In the genomic region with DNA sequence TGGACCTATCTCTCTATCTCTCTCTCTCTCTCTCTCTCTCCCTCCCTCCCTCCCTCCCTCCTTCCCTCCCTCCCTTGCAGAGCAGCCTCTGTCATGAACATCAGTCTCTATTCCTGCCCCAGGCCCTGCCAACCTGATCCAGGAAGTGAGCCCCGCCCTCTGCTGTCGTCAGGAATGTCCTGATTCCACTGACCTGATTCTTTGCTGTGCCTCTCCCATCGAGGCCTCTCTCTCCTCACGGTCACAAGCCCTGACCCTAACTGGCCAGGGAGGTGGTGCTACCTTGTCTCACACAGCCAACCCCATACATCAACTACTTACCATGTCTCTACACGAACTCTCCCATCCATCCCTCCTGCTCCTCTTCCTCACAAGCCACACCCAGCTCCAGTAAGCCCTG, we compare ENCODE assay signal across 21 mouse cellular contexts. TPM values are rescaled to one million over a fixed set of nuclear protein-coding genes. Genes with fewer than 3 reads are reported as not detected.
DNase-seq lines count a peak whose midpoint lies in the region; ATAC-seq and TF ChIP-seq lines count a peak whose summit lies in the region.
"Had no signal": no experiment of that assay in that cellular context is flagged by ENCODE, and none has a peak within 500 bp of the region (broad histone marks: within the 10 kb centered on the region; RNA-seq: fewer than 3 reads in every experiment).

No protein-coding gene starts in this region.

- H3K9ac ChIP-seq in heart, embryonic 12.5 days: no peak overlapping the region
- H3K9ac ChIP-seq in stomach, embryonic 15.5 days: no peak overlapping the region
- no peak overlapping the region for H3K9ac ChIP-seq in kidney, embryonic 16.5 days (replicated peaks; ENCODE audit: low read length)
- H3K9ac ChIP-seq: heart, embryonic 13.5 days; liver, embryonic 14.5 days; neural tube, embryonic 13.5 days had no signal

- H3K4me1 ChIP-seq in heart, embryonic 12.5 days (replicated peaks): peaks cover 30% of the 10 kb centered on the region
- peaks cover 12% of the 10 kb centered on the region for H3K4me1 ChIP-seq in lung, adult 2 months (ENCODE audit: control insufficient read depth, insufficient read depth, low read length)
- H3K4me1 ChIP-seq in brown adipose tissue, adult 24 weeks (ENCODE audit: control insufficient read depth, insufficient read depth, insufficient read length, low read length): peaks cover 40% of the 10 kb centered on the region
- 0 out of 2 replicates have a peak, but pooled peaks cover 2% of the 10 kb centered on the region for H3K4me1 ChIP-seq in stomach, embryonic 15.5 days
- no peaks in the 10 kb centered on the region for H3K4me1 ChIP-seq in kidney, embryonic 16.5 days (ENCODE audit: insufficient read depth, low read length)
- H3K4me1 ChIP-seq: neural tube, embryonic 13.5 days had no signal

- ATAC-seq in heart, embryonic 12.5 days (ENCODE audit: insufficient number of reproducible peaks, low FRiP score): peak; percentile 33; the same call in 1 of the 2 replicates
- 0 out of 2 replicates have a peak, but pooled peaks have one; percentile 27 for ATAC-seq in stomach, embryonic 15.5 days (ENCODE audit: insufficient read depth, low FRiP score, low read depth)
- ATAC-seq in kidney, embryonic 16.5 days (ENCODE audit: low FRiP score, low TSS enrichment): no peak
- ATAC-seq: hindbrain, embryonic 16.5 days had no signal

- no peaks in the 10 kb centered on the region for H3K27me3 ChIP-seq in heart, embryonic 12.5 days (replicated peaks)
- no peaks in the 10 kb centered on the region for H3K27me3 ChIP-seq in stomach, embryonic 15.5 days (replicated peaks)
- H3K27me3 ChIP-seq in kidney, embryonic 16.5 days (ENCODE audit: insufficient read depth, low read length): no peaks in the 10 kb centered on the region
- H3K27me3 ChIP-seq: heart, embryonic 13.5 days; neural tube, embryonic 13.5 days had no signal

- H3K9me3 ChIP-seq in heart, embryonic 12.5 days (replicated peaks): no peaks in the 10 kb centered on the region
- no peaks in the 10 kb centered on the region for H3K9me3 ChIP-seq in stomach, embryonic 15.5 days
- no peaks in the 10 kb centered on the region for H3K9me3 ChIP-seq in kidney, embryonic 16.5 days (ENCODE audit: low read length)
- H3K9me3 ChIP-seq: forebrain, embryonic 10.5 days; heart, embryonic 13.5 days; neural tube, embryonic 13.5 days had no signal

- TF ChIP-seq POLR2A in lung, adult 2 months (IDR thresholded peaks at IDR 0.05; ENCODE audit: borderline replicate concordance, extremely low read depth, low read depth, low read length): no peak

- no peak for DNase-seq in heart, adult 8-10 months (ENCODE audit: low spot score)
- DNase-seq in lung, postnatal 10 days: peak; percentile 33
- DNase-seq in lung, adult 2 months: no peak
- DNase-seq: cerebellum, adult 2 months; cerebellum, postnatal 36 days; gastrocnemius, postnatal 25 days; kidney, adult 18-20 months; kidney, postnatal 10 days; left cerebral cortex, postnatal 4 days; midbrain, embryonic 14.5 days; right cerebral cortex, adult 18-20 months; thymus, postnatal 36 days had no signal

- 39% methylated on average over 5 of the region's 5 CpGs for WGBS in heart, embryonic 12.5 days
- 33% methylated on average over 5 of the region's 5 CpGs for WGBS in lung, adult 2 months
- 41% methylated on average over 5 of the region's 5 CpGs for WGBS in stomach, embryonic 15.5 days
- WGBS in kidney, embryonic 16.5 days: 60% methylated on average over 5 of the region's 5 CpGs

- H3K4me2 ChIP-seq in heart, embryonic 12.5 days: no peak overlapping the region
- no peak overlapping the region for H3K4me2 ChIP-seq in stomach, embryonic 15.5 days
- H3K4me2 ChIP-seq in kidney, embryonic 16.5 days (replicated peaks; ENCODE audit: low read depth, low read length): no peak overlapping the region
- H3K4me2 ChIP-seq: heart, embryonic 13.5 days; neural tube, embryonic 13.5 days had no signal

- no peaks in the 10 kb centered on the region for H3K36me3 ChIP-seq in heart, embryonic 12.5 days
- H3K36me3 ChIP-seq in stomach, embryonic 15.5 days: no peaks in the 10 kb centered on the region
- H3K36me3 ChIP-seq in kidney, embryonic 16.5 days (ENCODE audit: insufficient read depth, low read length): no peaks in the 10 kb centered on the region
- H3K36me3 ChIP-seq: forebrain, embryonic 10.5 days; heart, embryonic 13.5 days; neural tube, embryonic 13.5 days had no signal

- TF ChIP-seq CTCF in lung, adult 2 months (IDR thresholded peaks at IDR 0.05; ENCODE audit: insufficient read depth, low read length): no peak

- H3K27ac ChIP-seq in heart, embryonic 12.5 days (ENCODE audit: poor library complexity, severe bottlenecking): no peak overlapping the region
- H3K27ac ChIP-seq in brown adipose tissue, adult 24 weeks (replicated peaks; ENCODE audit: low read depth, low read length): peak overlapping the region; percentile 85
- no peak overlapping the region for H3K27ac ChIP-seq in stomach, embryonic 15.5 days
- no peak overlapping the region for H3K27ac ChIP-seq in kidney, embryonic 16.5 days (ENCODE audit: low read length)
- H3K27ac ChIP-seq: forebrain, embryonic 10.5 days; liver, embryonic 14.5 days; neural tube, embryonic 13.5 days had no signal

- H3K4me3 ChIP-seq in heart, embryonic 12.5 days: no peak overlapping the region
- no peak overlapping the region for H3K4me3 ChIP-seq in lung, adult 2 months (replicated peaks; ENCODE audit: extremely low read depth, low read depth, low read length)
- H3K4me3 ChIP-seq in brown adipose tissue, adult 24 weeks (ENCODE audit: insufficient read depth, low read depth, low read length): no peak overlapping the region
- no peak overlapping the region for H3K4me3 ChIP-seq in stomach, embryonic 15.5 days (replicated peaks)
- no peak overlapping the region for H3K4me3 ChIP-seq in kidney, embryonic 16.5 days (ENCODE audit: low read length)
- H3K4me3 ChIP-seq: forebrain, embryonic 10.5 days; heart, embryonic 13.5 days; neural tube, embryonic 13.5 days had no signal

RNA-seq across cellular contexts. Expression of gene Tex2, which starts 33.3 kb away (rescaled TPM):
- polyA plus RNA-seq in heart, embryonic 12.5 days (2016; fragmentation: Nextera tagmentation; extraction: Ambion mirVana): 19.8 and 20.2 TPM in 2 replicates
- 10 to 100 TPM; 37.9 to 56.9 (median 45.0) TPM for total RNA-seq in heart, adult 8-10 months (2022)
- polyA plus RNA-seq in lung, adult 2 months (2012; rRNA removed): 12.6 and 15.1 TPM in 2 replicates
- polyA plus RNA-seq in brown adipose tissue, adult 24 weeks (2012; ENCODE audit: insufficient read depth, insufficient read length, missing spikeins): 32.8 and 33.5 TPM in 2 replicates
- 10.3 and 11.9 TPM in 2 replicates for polyA plus RNA-seq in stomach, embryonic 15.5 days (2015; fragmentation: Nextera tagmentation; extraction: Ambion mirVana)
- 9.6 and 10.3 TPM in 2 replicates for polyA plus RNA-seq in kidney, embryonic 16.5 days (2015; fragmentation: Nextera tagmentation; extraction: Ambion mirVana)
